Mouse (Mus musculus): ENCODE results near the gene Klrb1a.
"Not testable (repeated sequence)": the region's sequence is repeated elsewhere in the genome, so short reads cannot be mapped to it uniquely, and the experiment has no call there.

The Klrb1a gene

DNA sequence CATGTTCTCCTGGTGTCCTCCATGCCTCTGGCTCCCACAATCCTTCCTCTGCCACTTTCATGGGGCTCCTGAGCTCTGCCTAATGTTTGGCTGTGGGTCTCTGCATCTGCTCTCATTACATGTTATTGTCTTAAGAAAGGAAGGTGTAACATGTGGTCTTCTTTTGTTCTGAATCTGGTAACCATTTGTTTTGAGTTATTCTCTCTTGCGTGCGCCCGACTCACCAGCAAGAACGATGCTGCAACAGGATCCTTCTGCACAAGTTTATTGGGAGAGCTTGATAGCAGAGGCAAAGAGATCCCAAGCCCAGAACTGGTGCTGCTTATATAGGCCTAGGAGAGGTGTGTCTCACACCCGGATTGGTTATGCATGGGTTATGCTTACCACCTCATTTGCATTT, at the start of gene Klrb1a:
TSS of gene Klrb1a (minus strand) at position 101 of the 400 bp plus-strand sequence.
- DNase-seq = not testable (repeated sequence)

- no peak for DNase-seq
Observed at GRCm38 (mm10) chr6:128669936-128670335, 46.6 kb upstream of the Klrb1a start.

GRCm38 (mm10) chr6:128662206-128662605, 38.9 kb upstream of the Klrb1a start, which contains the start of gene Clec2h:
Gene Clec2h (plus strand): TSS chr6:128662385.
- DNase-seq = no peak

DNA sequence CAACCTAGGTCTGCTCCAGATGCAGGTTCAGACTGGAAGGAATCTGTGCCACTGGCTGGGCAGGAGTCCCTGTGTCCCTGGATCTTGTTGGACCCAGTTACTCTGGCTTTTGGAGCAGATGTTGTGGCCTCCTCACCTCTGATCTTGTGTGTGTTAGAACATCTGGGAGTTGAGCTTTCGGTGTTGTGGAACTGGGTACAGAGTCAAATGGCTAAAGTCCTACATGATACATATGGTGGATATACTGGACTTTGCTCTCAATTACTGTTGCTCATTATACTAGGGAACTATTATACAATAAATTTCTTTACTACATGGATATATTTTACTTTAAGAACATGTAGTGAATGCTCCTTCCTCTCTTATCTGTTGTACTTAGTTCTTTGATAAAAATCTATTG, 37.9 kb upstream of the Klrb1a start:
- no peak for DNase-seq

GRCm38 (mm10) chr6:128652938-128653337, 29.6 kb upstream of the Klrb1a start:
- no peak for DNase-seq

GRCm38 (mm10) chr6:128650827-128651226, 27.5 kb upstream of the Klrb1a start:
- DNase-seq = not testable (repeated sequence)

DNA sequence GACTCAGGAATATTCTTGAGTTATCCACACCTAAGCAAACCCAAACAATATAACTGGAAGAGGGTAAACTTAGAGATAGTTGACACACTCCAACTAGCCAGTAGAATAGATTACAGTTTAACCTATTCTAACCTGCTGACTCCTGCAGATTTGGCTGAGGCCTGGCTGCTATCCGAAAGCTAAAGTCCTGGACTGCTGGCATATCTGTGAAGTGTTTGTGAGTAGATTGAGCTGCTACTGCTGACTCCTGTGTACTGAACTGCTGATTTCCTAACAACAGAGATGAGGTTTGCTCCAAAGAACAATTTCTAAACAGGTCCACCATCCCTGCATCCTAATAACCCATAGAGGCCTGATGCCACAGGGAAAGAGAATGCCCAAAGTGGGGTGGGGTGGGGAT, 26.9 kb upstream of the Klrb1a start:
- no peak for DNase-seq

- DNase-seq = no peak
Observed at GRCm38 (mm10) chr6:128649681-128650080, 26.3 kb upstream of the Klrb1a start.

DNA sequence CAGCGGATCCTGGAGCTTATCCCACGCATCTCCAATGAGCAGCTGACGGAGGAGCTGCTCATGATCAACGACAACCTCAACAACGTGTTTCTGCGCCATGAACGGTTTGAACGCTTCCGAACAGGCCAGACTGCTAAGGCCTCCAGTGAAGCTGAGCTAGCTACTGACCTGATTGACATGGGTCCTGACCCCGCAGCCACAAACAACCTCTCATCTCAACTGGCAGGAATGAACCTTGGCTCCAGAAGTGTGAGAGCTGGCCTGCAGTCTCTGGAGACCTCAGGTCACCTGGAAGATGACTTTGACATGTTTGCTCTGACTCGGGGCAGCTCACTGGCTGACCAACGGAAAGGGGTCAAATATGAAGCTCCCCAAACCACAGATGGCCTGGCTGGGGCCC, 22.4 kb upstream of the Klrb1a start:
- DNase-seq = not testable (repeated sequence)

DNA sequence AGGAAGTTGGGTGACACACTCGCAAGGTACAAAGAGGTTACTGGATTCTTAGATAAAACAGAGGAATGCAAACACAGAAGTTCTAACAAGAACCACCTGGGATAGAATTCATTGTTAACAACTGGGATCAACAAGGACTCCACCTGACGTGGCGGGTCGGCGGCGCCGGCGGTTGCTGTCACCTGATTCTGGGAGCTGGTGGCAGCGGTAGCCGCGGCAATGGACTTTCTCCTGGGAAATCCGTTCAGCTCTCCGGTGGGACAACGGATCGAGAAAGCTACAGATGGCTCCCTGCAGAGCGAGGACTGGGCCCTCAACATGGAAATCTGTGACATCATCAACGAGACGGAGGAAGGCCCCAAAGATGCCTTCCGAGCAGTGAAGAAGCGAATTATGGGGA, 21.4 kb upstream of the Klrb1a start:
- DNase-seq = not testable (repeated sequence)

- no peak for DNase-seq
Observed at GRCm38 (mm10) chr6:128643999-128644398, 20.7 kb upstream of the Klrb1a start.

- no peak for DNase-seq
Observed at GRCm38 (mm10) chr6:128641116-128641716, 17.9 kb upstream of the Klrb1a start.

DNA sequence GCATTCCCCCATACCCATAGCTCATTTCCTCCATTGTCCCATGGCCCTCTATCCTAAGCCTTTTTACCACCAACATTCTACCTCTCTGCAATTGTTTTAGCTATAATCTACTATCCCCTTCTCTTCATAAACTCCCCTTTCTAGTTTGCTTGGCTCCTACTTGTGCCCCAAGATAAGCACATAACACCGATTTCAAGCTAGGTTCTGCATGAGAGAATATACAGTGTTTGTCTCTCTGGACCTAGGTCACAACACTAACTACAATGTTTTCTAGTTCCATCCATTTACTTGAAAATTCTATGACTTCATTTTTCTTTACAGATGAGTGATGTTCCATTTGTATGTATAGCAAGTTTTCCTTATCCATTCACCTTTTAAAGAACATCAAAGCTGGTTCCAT, 17.3 kb upstream of the Klrb1a start:
- DNase-seq = no peak

DNA sequence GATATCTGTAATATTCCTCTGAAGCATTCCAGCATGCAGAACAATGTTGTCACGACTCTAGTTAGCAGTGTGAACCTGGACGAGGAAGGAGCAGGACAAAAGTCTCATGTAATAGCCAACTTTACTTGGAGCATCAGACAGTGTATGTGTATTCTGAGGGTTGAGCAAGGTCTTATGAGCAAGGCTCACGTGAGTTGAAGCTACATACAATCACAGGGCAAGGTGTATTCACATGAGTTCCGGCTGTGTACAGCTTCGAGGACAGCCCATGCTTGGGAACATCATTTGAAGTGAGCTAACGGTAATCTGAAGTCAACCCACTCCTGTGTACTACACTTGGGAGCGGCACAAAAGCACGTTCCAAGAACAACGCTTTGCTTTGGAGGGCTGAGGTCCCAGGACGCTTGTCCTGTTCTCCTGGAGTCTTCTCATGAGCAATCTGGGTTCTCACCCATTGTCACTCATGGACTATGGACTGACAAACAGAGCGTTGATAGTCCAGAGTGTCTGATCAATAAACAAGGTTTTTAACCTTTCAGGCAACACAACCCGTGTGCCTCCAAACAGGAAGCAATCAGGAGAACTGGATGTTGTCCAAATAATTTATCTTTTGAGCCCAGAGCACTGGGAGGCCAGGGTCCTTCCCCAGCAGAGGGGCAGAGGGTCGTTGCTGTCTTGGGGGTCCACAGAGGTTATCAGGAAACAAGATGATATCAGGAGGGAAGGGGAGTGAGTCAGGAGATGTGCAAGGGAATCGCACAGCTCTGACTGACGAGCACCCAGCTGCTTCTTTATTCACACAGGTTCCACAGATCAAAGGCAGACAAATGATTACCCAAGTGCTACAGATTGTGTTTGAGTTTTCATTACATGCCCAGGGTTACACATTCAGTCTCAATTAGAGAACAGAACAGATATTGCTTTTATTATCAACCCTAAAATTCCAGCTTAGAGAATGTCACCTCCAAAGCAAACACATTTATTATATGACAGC, 7.9 kb upstream of the Klrb1a start:
- not testable (repeated sequence) for DNase-seq

- peak; percentile 37 to 57 for DNase-seq
Observed at GRCm38 (mm10) chr6:128629771-128630739, 6.7 kb upstream of the Klrb1a start.

GRCm38 (mm10) chr6:128625246-128625645, 1.9 kb upstream of the Klrb1a start:
- not testable (repeated sequence) for DNase-seq

GRCm38 (mm10) chr6:128624425-128624824, 1.1 kb upstream of the Klrb1a start:
- DNase-seq = no peak

- DNase-seq = no peak
Observed at GRCm38 (mm10) chr6:128622733-128623132, 600 bp downstream of the Klrb1a start.

GRCm38 (mm10) chr6:128606350-128606749, 17.0 kb downstream of the Klrb1a start:
- DNase-seq = peak; percentile 53 to 82

DNA sequence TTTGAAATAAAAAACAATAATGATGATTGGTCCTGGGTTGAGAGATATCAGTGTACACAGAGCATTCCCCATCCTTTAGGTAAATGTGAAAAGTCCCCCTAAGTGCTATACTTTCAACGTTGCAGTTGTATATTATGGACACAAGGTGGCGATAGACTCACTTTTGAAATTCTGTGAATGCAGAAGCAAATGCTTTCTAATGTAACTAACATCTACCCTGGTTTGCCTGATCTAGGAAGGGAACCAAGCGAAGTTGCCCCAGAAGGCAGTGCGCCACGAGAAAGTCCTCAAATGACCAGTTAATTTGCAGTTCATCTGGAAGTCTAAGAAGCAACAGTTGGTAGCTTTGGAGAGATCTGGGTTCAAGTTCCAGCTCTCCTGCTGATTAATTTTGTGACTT, 18.8 kb downstream of the Klrb1a start:
- DNase-seq = peak in 1 of 2 experiments; percentile 28

- DNase-seq = no peak
Observed at GRCm38 (mm10) chr6:128602463-128603201, 20.7 kb downstream of the Klrb1a start.

DNA sequence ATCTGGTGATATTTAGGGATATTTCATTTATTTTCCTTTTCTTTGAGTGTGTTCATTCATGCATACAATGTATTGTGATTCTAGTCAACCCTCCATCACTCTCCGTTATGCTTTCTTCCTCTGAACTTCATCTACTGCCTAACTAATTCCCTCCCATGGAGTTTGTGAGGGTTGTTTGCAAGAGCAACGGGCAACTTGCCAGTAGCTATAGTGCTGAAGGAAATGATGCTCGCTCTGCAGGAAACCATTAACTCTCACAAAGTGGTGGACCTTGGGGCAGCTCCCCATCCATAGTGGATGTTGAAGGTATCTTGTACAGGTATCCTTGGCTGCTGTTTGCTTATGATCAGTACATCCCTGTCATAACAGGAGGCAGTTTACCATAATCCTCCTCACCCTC, 21.3 kb downstream of the Klrb1a start:
- no peak for DNase-seq
